Mouse (Mus musculus) neural tube, embryonic 13.5 days (tissue): Measurements from ENCODE around the gene Palld. TPM values are rescaled to one million over a fixed set of nuclear protein-coding genes. Genes with fewer than 3 reads are reported as not detected.

Source experiments
- ATAC-seq: fragments of 200-750 bp; cut with Nextera tagmentation; 2 replicates; pipeline ENCODE4 v1.8.0; 2017; ENCODE audit warnings: low read depth, mild to moderate bottlenecking, moderate TSS enrichment, moderate library complexity
- H3K27ac ChIP-seq: fragments of 300-500 bp; sonication (generic); replicated peaks from 2 replicates; pipeline ENCODE4 v1.5.1; 2015; ENCODE audit warnings: moderate library complexity, mild to moderate bottlenecking, inconsistent platforms
- H3K27me3 ChIP-seq: fragments of 300-500 bp; sonication (generic); 2 replicates; pipeline ENCODE4 v1.6.1; 2015; ENCODE audit warnings: mild to moderate bottlenecking, inconsistent platforms
- H3K36me3 ChIP-seq: fragments of 300-500 bp; sonication (generic); 2 replicates; pipeline ENCODE4 v1.6.1; 2015; ENCODE audit warnings: mild to moderate bottlenecking, inconsistent platforms
- H3K4me1 ChIP-seq: fragments of 300-500 bp; sonication (generic); replicated peaks from 2 replicates; pipeline ENCODE4 v1.6.1; 2015; ENCODE audit warnings: inconsistent platforms
- H3K4me2 ChIP-seq: fragments of 300-500 bp; sonication (generic); 2 replicates; pipeline ENCODE4 v1.6.1; 2015; ENCODE audit warnings: inconsistent platforms, mild to moderate bottlenecking, moderate library complexity
- H3K4me3 ChIP-seq: fragments of 300-500 bp; sonication (generic); 2 replicates; pipeline ENCODE4 v1.5.1; 2015; ENCODE audit warnings: mild to moderate bottlenecking, inconsistent platforms
- H3K9ac ChIP-seq: fragments of 300-500 bp; sonication (generic); 2 replicates; pipeline ENCODE4 v1.6.1; 2015; ENCODE audit warnings: moderate library complexity, mild to moderate bottlenecking, inconsistent platforms
- H3K9me3 ChIP-seq: fragments of 300-500 bp; sonication (generic); 2 replicates; pipeline ENCODE4 v1.6.1; 2016; ENCODE audit warnings: inconsistent platforms
- WGBS: fragments of 180-500 bp; shearing (Covaris S2); methylation state at CpG from one replicate; pipeline ENCODE4 v1.1.7; 2015; 5-methylcytosine and 5-hydroxymethylcytosine counted together
- polyA plus RNA-seq: library from polyadenylated mRNA; unstranded; fragments of >200 nt; fragmentation: Nextera tagmentation; extraction: Ambion mirVana; gene quantifications from 2 replicates; pipeline ENCODE4 v1.2.1, GENCODE M21; 2015

Palld gene
- polyA plus RNA-seq, 1 experiment from 2014 or later, result 24.0 TPM

- peak; percentile 79 for ATAC-seq
- Histone ChIP-seq H3K36me3 (no peaks in the 10 kb centered on the region), H3K4me1 (peaks cover 17% of the 10 kb centered on the region; the same call in 1 of the 2 replicates), H3K4me3 (no peak overlapping the region), H3K27ac (peak overlapping the region; percentile 49), H3K27me3 (no peaks in the 10 kb centered on the region), H3K4me2 (peak overlapping the region; percentile 19), H3K9ac (no peak overlapping the region), H3K9me3 (no peaks in the 10 kb centered on the region)
- 51% methylated on average over 8 of the region's 8 CpGs for WGBS
Measured at GRCm38 (mm10) chr8:61708586-61709305, 193.7 kb downstream of the Palld start.

- H3K4me2 ChIP-seq, result no peak overlapping the region
- no peak overlapping the region for H3K27ac ChIP-seq
- no peaks in the 10 kb centered on the region for H3K27me3 ChIP-seq
- no peak overlapping the region for H3K9ac ChIP-seq
- WGBS, result 86% methylated on average over 3 of the region's 3 CpGs
- H3K9me3 ChIP-seq, result no peaks in the 10 kb centered on the region
- H3K4me3 ChIP-seq, result no peak overlapping the region
- H3K4me1 ChIP-seq, result peaks cover 42% of the 10 kb centered on the region
- no peak for ATAC-seq
- no peaks in the 10 kb centered on the region for H3K36me3 ChIP-seq
Measured at GRCm38 (mm10) chr8:61705491-61705890, 197.0 kb downstream of the Palld start.

GRCm38 (mm10) chr8:61702122-61702521 lies 200.4 kb downstream of the Palld start:
- ATAC-seq, result no peak
- no peaks in the 10 kb centered on the region for H3K36me3 ChIP-seq
- H3K4me1 ChIP-seq, result peaks cover 26% of the 10 kb centered on the region
- H3K9ac ChIP-seq, result no peak overlapping the region
- 28% methylated on average over 8 of the region's 8 CpGs for WGBS
- H3K27me3 ChIP-seq, result no peaks in the 10 kb centered on the region
- H3K27ac ChIP-seq, result no peak overlapping the region
- no peak overlapping the region; the same call in 1 of the 2 replicates for H3K4me2 ChIP-seq
- H3K9me3 ChIP-seq, result no peaks in the 10 kb centered on the region
- no peak overlapping the region for H3K4me3 ChIP-seq

- ATAC-seq, result no peak
- Histone ChIP-seq H3K36me3 (no peaks in the 10 kb centered on the region), H3K9ac (no peak overlapping the region), H3K4me3 (no peak overlapping the region), H3K4me2 (no peak overlapping the region), H3K27ac (no peak overlapping the region), H3K27me3 (no peaks in the 10 kb centered on the region), H3K9me3 (no peaks in the 10 kb centered on the region), H3K4me1 (peaks cover 26% of the 10 kb centered on the region)
- WGBS, result 56% methylated on average over 9 of the region's 9 CpGs
Measured at GRCm38 (mm10) chr8:61700932-61701681, 201.4 kb downstream of the Palld start.

- Histone ChIP-seq H3K9ac (no peak overlapping the region), H3K4me1 (peaks cover 26% of the 10 kb centered on the region), H3K36me3 (no peaks in the 10 kb centered on the region), H3K27ac (no peak overlapping the region), H3K4me2 (no peak overlapping the region), H3K9me3 (no peaks in the 10 kb centered on the region), H3K27me3 (no peaks in the 10 kb centered on the region), H3K4me3 (no peak overlapping the region)
- ATAC-seq, result no peak
- WGBS, result 89% methylated on average over 1 of the region's 1 CpGs
Measured at GRCm38 (mm10) chr8:61700298-61700697, 202.2 kb downstream of the Palld start.

GRCm38 (mm10) chr8:61698959-61699358 lies 203.5 kb downstream of the Palld start:
- Histone ChIP-seq H3K9me3 (no peaks in the 10 kb centered on the region), H3K9ac (no peak overlapping the region), H3K4me1 (peaks cover 26% of the 10 kb centered on the region), H3K36me3 (no peaks in the 10 kb centered on the region), H3K27me3 (no peaks in the 10 kb centered on the region), H3K4me3 (no peak overlapping the region), H3K4me2 (no peak overlapping the region), H3K27ac (no peak overlapping the region)
- 75% methylated on average over 2 of the region's 2 CpGs for WGBS
- ATAC-seq, result no peak

- peaks cover 16% of the 10 kb centered on the region for H3K4me1 ChIP-seq
- H3K9ac ChIP-seq, result no peak overlapping the region
- WGBS, result 86% methylated on average over 7 of the region's 7 CpGs
Measured at GRCm38 (mm10) chr8:61697728-61698385, 204.6 kb downstream of the Palld start.

GRCm38 (mm10) chr8:61696846-61697455 lies 205.5 kb downstream of the Palld start:
- 99% methylated on average over 2 of the region's 2 CpGs for WGBS
- peaks cover 9% of the 10 kb centered on the region for H3K4me1 ChIP-seq
- ATAC-seq, result no peak

More at GRCm38 (mm10) chr8:61697728-61698385, 204.6 kb downstream of the Palld start:
- Histone ChIP-seq H3K27me3 (no peaks in the 10 kb centered on the region), H3K36me3 (no peaks in the 10 kb centered on the region), H3K9me3 (no peaks in the 10 kb centered on the region), H3K27ac (no peak overlapping the region), H3K4me2 (no peak overlapping the region), H3K4me3 (no peak overlapping the region)
- no peak for ATAC-seq

GRCm38 (mm10) chr8:61695416-61695815 lies 207.1 kb downstream of the Palld start:
- no peaks in the 10 kb centered on the region for H3K36me3 ChIP-seq
- WGBS, result 31% methylated on average over 1 of the region's 1 CpGs
- H3K9ac ChIP-seq, result no peak overlapping the region
- no peak overlapping the region for H3K4me2 ChIP-seq
- H3K27ac ChIP-seq, result no peak overlapping the region
- no peak overlapping the region for H3K4me3 ChIP-seq
- ATAC-seq, result no peak
- H3K4me1 ChIP-seq, result no peaks in the 10 kb centered on the region
- no peaks in the 10 kb centered on the region for H3K27me3 ChIP-seq
- no peaks in the 10 kb centered on the region for H3K9me3 ChIP-seq

More at GRCm38 (mm10) chr8:61696846-61697455, 205.5 kb downstream of the Palld start:
- Histone ChIP-seq H3K4me3 (no peak overlapping the region), H3K4me2 (no peak overlapping the region), H3K9me3 (no peaks in the 10 kb centered on the region), H3K27me3 (no peaks in the 10 kb centered on the region), H3K36me3 (no peaks in the 10 kb centered on the region), H3K9ac (no peak overlapping the region), H3K27ac (no peak overlapping the region)

- Histone ChIP-seq H3K4me3 (no peak overlapping the region), H3K27ac (no peak overlapping the region), H3K4me2 (no peak overlapping the region), H3K9me3 (no peaks in the 10 kb centered on the region), H3K36me3 (no peaks in the 10 kb centered on the region), H3K27me3 (no peaks in the 10 kb centered on the region), H3K4me1 (no peaks in the 10 kb centered on the region), H3K9ac (no peak overlapping the region)
- WGBS, result 65% methylated on average over 4 of the region's 4 CpGs
- no peak for ATAC-seq
Measured at GRCm38 (mm10) chr8:61692866-61693265, 209.6 kb downstream of the Palld start.

GRCm38 (mm10) chr8:61692129-61692528 lies 210.4 kb downstream of the Palld start:
- Histone ChIP-seq H3K36me3 (no peaks in the 10 kb centered on the region), H3K4me3 (no peak overlapping the region), H3K27ac (no peak overlapping the region), H3K4me1 (no peaks in the 10 kb centered on the region), H3K9me3 (no peaks in the 10 kb centered on the region), H3K9ac (no peak overlapping the region), H3K27me3 (no peaks in the 10 kb centered on the region), H3K4me2 (no peak overlapping the region)
- ATAC-seq, result no peak
- WGBS, result 92% methylated on average over 3 of the region's 3 CpGs

GRCm38 (mm10) chr8:61691391-61691790 lies 211.1 kb downstream of the Palld start:
- no peak overlapping the region for H3K4me3 ChIP-seq
- H3K36me3 ChIP-seq, result no peaks in the 10 kb centered on the region
- no peak overlapping the region for H3K9ac ChIP-seq
- no peaks in the 10 kb centered on the region for H3K9me3 ChIP-seq
- no peaks in the 10 kb centered on the region for H3K27me3 ChIP-seq
- H3K27ac ChIP-seq, result no peak overlapping the region
- WGBS, result 57% methylated on average over 1 of the region's 1 CpGs
- no peak for ATAC-seq
- H3K4me1 ChIP-seq, result no peaks in the 10 kb centered on the region
- H3K4me2 ChIP-seq, result no peak overlapping the region
